Mouse (Mus musculus) gastrocnemius, postnatal 25 days (tissue): Measurements from ENCODE around the gene Col23a1. TPM values are rescaled to one million over a fixed set of nuclear protein-coding genes. Genes with fewer than 3 reads are reported as not detected.
"Not testable (repeated sequence)": the region's sequence is repeated elsewhere in the genome, so short reads cannot be mapped to it uniquely, and the experiment has no call there.

Source experiments
- DNase-seq: peaks from one replicate; pipeline ENCODE4 v3.0.0; 2022
- total RNA-seq, 2 experiments: library from RNA; stranded (reverse); gene quantifications; 1 replicate in 1 of 2; 2 replicates in 1 of 2; pipeline ENCODE4 v1.2.3; 2021

Gene Col23a1
- total RNA-seq, 2 experiments from 2014 or later = 1.8 to 1.9 TPM

- DNase-seq = no peak
Measured at GRCm38 (mm10) chr11:51621776-51622175, 332.1 kb downstream of the Col23a1 start.

GRCm38 (mm10) chr11:51622971-51623491 lies 333.3 kb downstream of the Col23a1 start:
- no peak for DNase-seq

- no peak for DNase-seq
Measured at GRCm38 (mm10) chr11:51625187-51625820, 335.6 kb downstream of the Col23a1 start.

GRCm38 (mm10) chr11:51627425-51627824 lies 337.7 kb downstream of the Col23a1 start:
- DNase-seq = no peak

- DNase-seq = no peak
Measured at GRCm38 (mm10) chr11:51627907-51628306, 338.2 kb downstream of the Col23a1 start.

GRCm38 (mm10) chr11:51629651-51630314 lies 340.1 kb downstream of the Col23a1 start:
- DNase-seq = no peak

GRCm38 (mm10) chr11:51632130-51632753 lies 342.5 kb downstream of the Col23a1 start:
- no peak for DNase-seq

GRCm38 (mm10) chr11:51633200-51633599 lies 343.5 kb downstream of the Col23a1 start:
- not testable (repeated sequence) for DNase-seq

Other genes starting within 250 kb of the Col23a1 start
- not detected for gene Olfr1375, start 241.8 kb upstream of the Col23a1 start, total RNA-seq
- gene Zfp354a, start 230.7 kb upstream of the Col23a1 start, total RNA-seq = 1 to 10 TPM; 3.4 to 4.0 TPM
- not detected for gene Gm12569, start 69.4 kb upstream of the Col23a1 start, total RNA-seq
- gene Clk4, start 28.2 kb upstream of the Col23a1 start, total RNA-seq = 10 to 100 TPM; 35.2 to 41.1 TPM
- gene BC049762, start 26.9 kb upstream of the Col23a1 start, total RNA-seq = not detected